Mouse (Mus musculus): Measurements from ENCODE around the gene Copz2. TPM values are rescaled to one million over a fixed set of nuclear protein-coding genes. Genes with fewer than 3 reads are reported as not detected.

Gene Copz2
- polyA plus RNA-seq, 1 experiment, result 29.0 TPM

DNA sequence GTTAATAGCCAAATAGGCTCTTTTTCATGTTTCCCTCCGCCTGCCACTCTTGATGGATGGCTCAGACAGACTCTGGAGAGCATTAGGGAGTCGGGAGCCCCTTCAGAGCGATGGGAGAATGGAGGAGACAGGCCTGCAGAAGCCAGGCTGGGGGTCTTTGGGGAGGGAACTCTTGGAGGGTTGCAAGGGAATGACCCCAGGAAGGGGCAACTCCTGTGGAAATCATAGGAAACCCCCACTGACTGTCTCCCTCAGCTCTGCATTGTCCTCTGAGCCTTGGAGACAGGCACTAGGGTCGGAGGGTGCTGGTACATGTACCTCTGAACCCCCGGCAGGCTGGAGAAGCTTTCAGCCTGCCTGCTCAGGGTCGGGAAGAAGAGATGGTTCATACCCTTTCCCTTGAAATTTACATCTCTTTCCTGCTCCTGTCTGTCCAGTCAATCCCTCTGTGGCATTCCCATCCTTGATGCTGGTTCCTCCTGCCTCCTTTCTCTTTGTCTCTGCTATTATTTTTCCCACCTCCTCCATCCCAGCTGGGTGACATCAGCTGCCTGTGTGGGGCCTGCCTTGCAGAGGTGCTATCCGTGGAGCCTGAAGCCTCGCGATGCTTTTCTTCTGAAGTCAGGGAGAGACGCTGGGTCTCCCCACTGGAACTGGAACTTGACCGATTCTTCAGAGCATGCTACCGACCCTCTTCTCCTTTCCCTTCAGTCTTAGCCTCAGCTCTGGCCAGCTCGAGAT, 26.8 kb downstream of the Copz2 start:
- Histone ChIP-seq H3K4me3 (ENCODE audit: insufficient read depth, poor library complexity, severe bottlenecking) (no peak overlapping the region), H3K79me3 (ENCODE audit: low read depth) (no peaks in the 10 kb centered on the region), H3K27me3 (ENCODE audit: control insufficient read depth, insufficient read depth, insufficient read length) (no peaks in the 10 kb centered on the region), H3ac (ENCODE audit: control insufficient read depth, insufficient read length, low read depth) (no peak overlapping the region), H3K36me3 (ENCODE audit: control insufficient read depth, insufficient read depth) (no peaks in the 10 kb centered on the region), H3K79me2 (ENCODE audit: control insufficient read depth, insufficient read depth) (no peaks in the 10 kb centered on the region)
- TF ChIP-seq MYOG (IDR thresholded peaks at IDR 0.05; ENCODE audit: control insufficient read depth, extremely low read depth, insufficient read length) (no peak), FOSL1 (IDR thresholded peaks at IDR 0.05; ENCODE audit: insufficient read depth, low read length, poor library complexity, severe bottlenecking) (no peak), MAX (IDR thresholded peaks at IDR 0.05) (no peak), USF1 (IDR thresholded peaks at IDR 0.05; ENCODE audit: low read depth) (no peak), CTCF (IDR thresholded peaks at IDR 0.05; ENCODE audit: control insufficient read depth, insufficient read depth, insufficient read length) (no peak), CEBPB (IDR thresholded peaks at IDR 0.05; ENCODE audit: low read depth) (no peak), MYOD1 (IDR thresholded peaks at IDR 0.05; ENCODE audit: control insufficient read depth, insufficient read length, low read depth) (no peak)

DNA sequence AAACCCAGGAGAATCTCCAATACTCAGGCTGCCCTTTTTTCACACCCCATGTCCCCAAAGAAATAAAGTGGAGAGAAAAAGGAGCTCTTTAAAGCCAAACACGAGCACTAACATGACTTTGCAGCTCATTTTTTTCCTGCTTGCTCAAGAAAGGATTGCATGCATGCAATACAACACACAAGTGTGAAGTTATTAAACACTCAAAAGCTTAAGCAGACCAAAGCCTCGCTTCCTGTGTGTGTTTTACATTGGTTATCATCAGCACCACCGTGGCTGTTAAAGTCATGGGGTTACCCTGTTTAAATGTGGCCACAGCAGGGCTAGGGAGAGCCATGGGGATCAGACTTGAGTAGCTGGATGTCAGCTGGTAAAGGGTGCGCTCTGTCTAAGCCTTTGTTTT, 27.4 kb downstream of the Copz2 start:
- TF ChIP-seq MAX (IDR thresholded peaks at IDR 0.05) (no peak), FOSL1 (IDR thresholded peaks at IDR 0.05; ENCODE audit: insufficient read depth, low read length, poor library complexity, severe bottlenecking) (no peak), MYOD1 (IDR thresholded peaks at IDR 0.05; ENCODE audit: control insufficient read depth, insufficient read length, low read depth) (no peak), CEBPB (IDR thresholded peaks at IDR 0.05; ENCODE audit: low read depth) (no peak), CTCF (IDR thresholded peaks at IDR 0.05; ENCODE audit: control insufficient read depth, insufficient read depth, insufficient read length) (no peak), MYOG (IDR thresholded peaks at IDR 0.05; ENCODE audit: control insufficient read depth, extremely low read depth, insufficient read length) (no peak), USF1 (IDR thresholded peaks at IDR 0.05; ENCODE audit: low read depth) (no peak)
- H3K36me3 ChIP-seq (ENCODE audit: control insufficient read depth, insufficient read depth), result no peaks in the 10 kb centered on the region
- no peaks in the 10 kb centered on the region for H3K79me2 ChIP-seq (ENCODE audit: control insufficient read depth, insufficient read depth)
- no peaks in the 10 kb centered on the region for H3K27me3 ChIP-seq (ENCODE audit: control insufficient read depth, insufficient read depth, insufficient read length)
- no peak overlapping the region for H3ac ChIP-seq (ENCODE audit: control insufficient read depth, insufficient read length, low read depth)
- no peak overlapping the region for H3K4me3 ChIP-seq (ENCODE audit: insufficient read depth, poor library complexity, severe bottlenecking)
- no peaks in the 10 kb centered on the region for H3K79me3 ChIP-seq (ENCODE audit: low read depth)

DNA sequence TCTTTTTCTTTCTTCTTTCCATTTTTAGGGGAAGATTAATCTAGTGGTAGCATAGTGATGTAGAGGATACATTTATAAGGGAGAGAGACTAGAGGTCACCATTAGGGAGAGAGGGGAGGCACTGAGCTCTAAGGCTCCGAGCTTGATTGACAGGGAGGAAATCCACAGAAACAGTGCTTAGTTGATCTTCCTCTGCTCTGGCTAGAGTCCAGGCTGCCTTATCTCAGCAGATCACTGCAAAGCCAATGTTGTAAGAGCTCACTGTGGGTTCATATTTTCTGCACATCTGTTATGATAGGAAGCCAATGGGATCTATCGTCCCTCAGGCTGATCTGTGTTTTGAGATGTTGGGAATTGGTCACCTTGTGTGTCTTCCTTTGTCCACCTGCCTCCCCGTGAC, 29.0 kb downstream of the Copz2 start:
- Histone ChIP-seq H3K27me3 (ENCODE audit: control insufficient read depth, insufficient read depth, insufficient read length) (no peaks in the 10 kb centered on the region), H3ac (ENCODE audit: control insufficient read depth, insufficient read length, low read depth) (no peak overlapping the region), H3K79me3 (ENCODE audit: low read depth) (no peaks in the 10 kb centered on the region), H3K4me3 (ENCODE audit: insufficient read depth, poor library complexity, severe bottlenecking) (no peak overlapping the region), H3K79me2 (ENCODE audit: control insufficient read depth, insufficient read depth) (no peaks in the 10 kb centered on the region), H3K36me3 (ENCODE audit: control insufficient read depth, insufficient read depth) (no peaks in the 10 kb centered on the region)
- TF ChIP-seq MAX (IDR thresholded peaks at IDR 0.05), result no peak
- no peak for TF ChIP-seq MYOG (IDR thresholded peaks at IDR 0.05; ENCODE audit: control insufficient read depth, extremely low read depth, insufficient read length)
- no peak for TF ChIP-seq CTCF (IDR thresholded peaks at IDR 0.05; ENCODE audit: control insufficient read depth, insufficient read depth, insufficient read length)

DNA sequence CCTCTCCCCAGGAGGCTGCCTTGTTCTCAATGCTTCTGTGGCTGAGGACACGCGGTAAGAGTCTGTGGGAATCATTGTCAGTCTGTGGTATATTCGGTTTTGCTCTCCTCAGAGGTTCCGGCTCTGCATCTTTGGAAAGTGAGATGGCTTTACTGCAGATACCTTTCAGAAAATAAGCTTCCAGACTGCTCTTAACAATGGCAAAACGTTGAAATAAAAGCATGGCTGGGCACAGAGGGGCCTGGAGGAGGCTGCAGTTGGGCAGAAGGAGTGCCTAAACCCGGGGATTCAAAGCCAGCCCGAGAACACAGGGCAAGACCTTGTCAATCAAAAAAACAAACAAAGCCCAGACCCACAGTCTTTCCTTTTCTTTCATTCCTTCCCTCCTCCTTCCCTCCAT, 29.7 kb downstream of the Copz2 start:
- no peak overlapping the region for H3K4me3 ChIP-seq (ENCODE audit: insufficient read depth, poor library complexity, severe bottlenecking)
- no peaks in the 10 kb centered on the region for H3K79me2 ChIP-seq (ENCODE audit: control insufficient read depth, insufficient read depth)
- H3K27me3 ChIP-seq (ENCODE audit: control insufficient read depth, insufficient read depth, insufficient read length), result no peaks in the 10 kb centered on the region
- no peak for TF ChIP-seq MAX (IDR thresholded peaks at IDR 0.05)
- TF ChIP-seq CEBPB (IDR thresholded peaks at IDR 0.05; ENCODE audit: low read depth), result no peak
- H3K79me3 ChIP-seq (ENCODE audit: low read depth), result no peaks in the 10 kb centered on the region
- no peaks in the 10 kb centered on the region for H3K36me3 ChIP-seq (ENCODE audit: control insufficient read depth, insufficient read depth)
- H3ac ChIP-seq (ENCODE audit: control insufficient read depth, insufficient read length, low read depth), result no peak overlapping the region

DNA sequence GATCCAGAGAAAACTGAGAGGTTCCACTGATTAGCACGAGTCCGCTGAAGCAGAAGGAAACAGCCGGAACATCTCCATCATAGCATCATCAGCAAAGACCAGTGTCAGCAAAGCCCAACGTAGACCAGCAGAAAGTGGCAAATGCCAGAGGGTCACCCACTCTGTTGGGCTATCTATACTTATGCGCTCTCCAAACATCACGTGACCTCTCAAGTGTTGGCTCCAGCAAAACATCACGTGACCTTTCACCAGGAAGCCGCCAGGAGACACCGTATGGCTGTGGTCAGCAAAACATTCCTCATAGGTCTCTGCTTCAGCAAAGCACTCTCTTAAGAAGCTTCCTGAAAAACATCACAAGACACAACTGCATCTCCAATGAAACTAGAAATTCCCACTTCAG, 30.6 kb downstream of the Copz2 start:
- no peaks in the 10 kb centered on the region for H3K79me2 ChIP-seq (ENCODE audit: control insufficient read depth, insufficient read depth)
- TF ChIP-seq USF1 (IDR thresholded peaks at IDR 0.05; ENCODE audit: low read depth) (peak; percentile 74), FOSL1 (IDR thresholded peaks at IDR 0.05; ENCODE audit: insufficient read depth, low read length, poor library complexity, severe bottlenecking) (no peak)
- H3K27me3 ChIP-seq (ENCODE audit: control insufficient read depth, insufficient read depth, insufficient read length), result no peaks in the 10 kb centered on the region
- no peaks in the 10 kb centered on the region for H3K36me3 ChIP-seq (ENCODE audit: control insufficient read depth, insufficient read depth)
- no peaks in the 10 kb centered on the region for H3K79me3 ChIP-seq (ENCODE audit: low read depth)
- H3K4me3 ChIP-seq (ENCODE audit: insufficient read depth, poor library complexity, severe bottlenecking), result no peak overlapping the region
- H3ac ChIP-seq (ENCODE audit: control insufficient read depth, insufficient read length, low read depth), result no peak overlapping the region

DNA sequence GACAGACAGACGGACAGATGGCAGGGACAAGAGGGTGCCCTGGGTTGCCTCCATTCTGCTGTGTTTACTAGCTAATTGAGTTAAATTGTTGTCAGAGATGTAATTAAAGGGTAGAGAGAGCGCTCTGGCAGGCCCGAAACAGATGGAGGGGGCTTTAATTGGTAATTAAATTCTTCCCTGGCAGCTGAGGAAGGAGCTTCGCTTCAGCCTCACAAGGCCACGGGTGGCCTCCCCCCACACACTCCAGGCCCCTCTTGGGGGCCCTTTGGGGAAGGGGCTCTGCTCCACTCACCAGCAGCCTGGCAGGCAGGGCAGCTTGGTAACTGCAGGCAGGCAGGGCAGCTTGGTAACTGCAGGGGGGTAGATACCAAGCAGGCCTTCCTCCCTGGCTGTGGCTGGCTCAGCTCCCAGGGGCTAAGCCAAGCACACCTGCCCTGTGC, 36.3 kb downstream of the Copz2 start:
- no peak overlapping the region for H3ac ChIP-seq (ENCODE audit: control insufficient read depth, insufficient read length, low read depth)
- H3K79me2 ChIP-seq (ENCODE audit: control insufficient read depth, insufficient read depth), result no peaks in the 10 kb centered on the region
- H3K79me3 ChIP-seq (ENCODE audit: low read depth), result no peaks in the 10 kb centered on the region
- no peaks in the 10 kb centered on the region for H3K36me3 ChIP-seq (ENCODE audit: control insufficient read depth, insufficient read depth)
- no peak overlapping the region for H3K4me3 ChIP-seq (ENCODE audit: insufficient read depth, poor library complexity, severe bottlenecking)
- TF ChIP-seq CEBPB (IDR thresholded peaks at IDR 0.05; ENCODE audit: low read depth) (no peak), USF1 (IDR thresholded peaks at IDR 0.05; ENCODE audit: low read depth) (no peak), MYOG (IDR thresholded peaks at IDR 0.05; ENCODE audit: control insufficient read depth, extremely low read depth, insufficient read length) (no peak), FOSL1 (IDR thresholded peaks at IDR 0.05; ENCODE audit: insufficient read depth, low read length, poor library complexity, severe bottlenecking) (no peak), CTCF (IDR thresholded peaks at IDR 0.05; ENCODE audit: control insufficient read depth, insufficient read depth, insufficient read length) (no peak), MAX (IDR thresholded peaks at IDR 0.05) (no peak), MYOD1 (IDR thresholded peaks at IDR 0.05; ENCODE audit: control insufficient read depth, insufficient read length, low read depth) (no peak)
- no peaks in the 10 kb centered on the region for H3K27me3 ChIP-seq (ENCODE audit: control insufficient read depth, insufficient read depth, insufficient read length)
